Mouse (Mus musculus): ENCODE measurements around the gene Spsb1. TPM values are rescaled to one million over a fixed set of nuclear protein-coding genes. Genes with fewer than 3 reads are reported as not detected.
A peak's percentile ranks its signal among the peaks of the same experiment; 100 is the strongest.

Spsb1 gene
- polyA plus RNA-seq, 1 experiment from 2014 or later, result 9.5 TPM

- no peaks in the 10 kb centered on the region for H3K9me3 ChIP-seq
- peak; percentile 64 for ATAC-seq (ENCODE audit: low read depth)
- peak overlapping the region; percentile 48 for H3K4me2 ChIP-seq
- no peaks in the 10 kb centered on the region for H3K27me3 ChIP-seq
- WGBS, result 3% methylated on average over 12 of the region's 12 CpGs
- no peak overlapping the region; the same call in 1 of the 2 replicates for H3K27ac ChIP-seq (replicated peaks)
- peak overlapping the region; percentile 38; the same call in 1 of the 2 replicates for H3K9ac ChIP-seq
- H3K4me1 ChIP-seq (replicated peaks), result peaks cover 27% of the 10 kb centered on the region
- H3K4me3 ChIP-seq, result 0 out of 2 replicates have a peak overlapping the region, but pooled peaks have one; percentile 8
- no peaks in the 10 kb centered on the region for H3K36me3 ChIP-seq
Observed at GRCm38 (mm10) chr4:149979819-149980308, 25.0 kb upstream of the Spsb1 start.

- no peaks in the 10 kb centered on the region for H3K36me3 ChIP-seq
- no peak overlapping the region for H3K27ac ChIP-seq (replicated peaks)
- no peaks in the 10 kb centered on the region for H3K27me3 ChIP-seq
- no peak for ATAC-seq (ENCODE audit: low read depth)
- no peaks in the 10 kb centered on the region for H3K9me3 ChIP-seq
- H3K4me3 ChIP-seq, result no peak overlapping the region
- WGBS, result 77% methylated on average over 2 of the region's 2 CpGs
- no peak overlapping the region for H3K9ac ChIP-seq
- H3K4me2 ChIP-seq, result no peak overlapping the region
- peaks cover 27% of the 10 kb centered on the region for H3K4me1 ChIP-seq (replicated peaks)
Observed at GRCm38 (mm10) chr4:149978820-149979219, 24.0 kb upstream of the Spsb1 start.

- ATAC-seq (ENCODE audit: low read depth), result 0 out of 2 replicates have a peak, but pooled peaks have one; percentile 20
Observed at GRCm38 (mm10) chr4:149977801-149978544, 23.1 kb upstream of the Spsb1 start.

GRCm38 (mm10) chr4:149977181-149977580 lies 22.3 kb upstream of the Spsb1 start:
- no peaks in the 10 kb centered on the region for H3K36me3 ChIP-seq
- ATAC-seq (ENCODE audit: low read depth), result no peak
- H3K9ac ChIP-seq, result no peak overlapping the region
- H3K27me3 ChIP-seq, result no peaks in the 10 kb centered on the region
- 78% methylated on average over 6 of the region's 6 CpGs for WGBS
- no peak overlapping the region for H3K27ac ChIP-seq (replicated peaks)
- no peaks in the 10 kb centered on the region for H3K9me3 ChIP-seq
- H3K4me2 ChIP-seq, result no peak overlapping the region
- no peak overlapping the region for H3K4me3 ChIP-seq
- peaks cover 27% of the 10 kb centered on the region for H3K4me1 ChIP-seq (replicated peaks)

More at GRCm38 (mm10) chr4:149977801-149978544, 23.1 kb upstream of the Spsb1 start:
- Histone ChIP-seq H3K27ac (replicated peaks) (peak overlapping the region; percentile 61), H3K4me3 (no peak overlapping the region), H3K27me3 (no peaks in the 10 kb centered on the region), H3K4me2 (no peak overlapping the region), H3K9me3 (no peaks in the 10 kb centered on the region), H3K9ac (no peak overlapping the region), H3K4me1 (replicated peaks) (peaks cover 27% of the 10 kb centered on the region), H3K36me3 (no peaks in the 10 kb centered on the region)
- WGBS, result 49% methylated on average over 17 of the region's 17 CpGs

- no peak overlapping the region for H3K4me2 ChIP-seq
Observed at GRCm38 (mm10) chr4:149975730-149976254, 20.9 kb upstream of the Spsb1 start.

GRCm38 (mm10) chr4:149975291-149975690 lies 20.4 kb upstream of the Spsb1 start:
- ATAC-seq (ENCODE audit: low read depth), result no peak
- H3K9ac ChIP-seq, result no peak overlapping the region
- WGBS, result 84% methylated on average over 8 of the region's 8 CpGs
- H3K4me1 ChIP-seq (replicated peaks), result peaks cover 27% of the 10 kb centered on the region
- no peaks in the 10 kb centered on the region for H3K27me3 ChIP-seq
- H3K27ac ChIP-seq (replicated peaks), result no peak overlapping the region
- H3K4me3 ChIP-seq, result no peak overlapping the region
- no peaks in the 10 kb centered on the region for H3K9me3 ChIP-seq
- H3K36me3 ChIP-seq, result no peaks in the 10 kb centered on the region
- no peak overlapping the region for H3K4me2 ChIP-seq

More at GRCm38 (mm10) chr4:149975730-149976254, 20.9 kb upstream of the Spsb1 start:
- H3K4me1 ChIP-seq (replicated peaks), result peaks cover 27% of the 10 kb centered on the region
- 76% methylated on average over 5 of the region's 5 CpGs for WGBS
- H3K27me3 ChIP-seq, result no peaks in the 10 kb centered on the region
- no peak for ATAC-seq (ENCODE audit: low read depth)
- H3K27ac ChIP-seq (replicated peaks), result no peak overlapping the region
- H3K9me3 ChIP-seq, result no peaks in the 10 kb centered on the region
- H3K9ac ChIP-seq, result no peak overlapping the region
- H3K4me3 ChIP-seq, result no peak overlapping the region
- no peaks in the 10 kb centered on the region for H3K36me3 ChIP-seq

- H3K4me1 ChIP-seq (replicated peaks), result peaks cover 8% of the 10 kb centered on the region
- no peaks in the 10 kb centered on the region for H3K9me3 ChIP-seq
- H3K4me2 ChIP-seq, result no peak overlapping the region
- no peak for ATAC-seq (ENCODE audit: low read depth)
- H3K4me3 ChIP-seq, result no peak overlapping the region
- WGBS, result 69% methylated on average over 9 of the region's 9 CpGs
- H3K9ac ChIP-seq, result no peak overlapping the region
- no peaks in the 10 kb centered on the region for H3K27me3 ChIP-seq
- H3K36me3 ChIP-seq, result no peaks in the 10 kb centered on the region
- H3K27ac ChIP-seq (replicated peaks), result no peak overlapping the region
Observed at GRCm38 (mm10) chr4:149971393-149971792, 16.6 kb upstream of the Spsb1 start.

- Histone ChIP-seq H3K36me3 (no peaks in the 10 kb centered on the region), H3K4me1 (replicated peaks) (peaks cover 17% of the 10 kb centered on the region), H3K27ac (replicated peaks) (no peak overlapping the region), H3K27me3 (no peaks in the 10 kb centered on the region), H3K9me3 (no peaks in the 10 kb centered on the region), H3K4me2 (no peak overlapping the region), H3K4me3 (no peak overlapping the region), H3K9ac (no peak overlapping the region)
- WGBS, result 27% methylated on average over 6 of the region's 6 CpGs
- no peak for ATAC-seq (ENCODE audit: low read depth)
Observed at GRCm38 (mm10) chr4:149968526-149968925, 13.7 kb upstream of the Spsb1 start.

GRCm38 (mm10) chr4:149966963-149967362 lies 12.1 kb upstream of the Spsb1 start:
- ATAC-seq (ENCODE audit: low read depth), result no peak
- H3K4me2 ChIP-seq, result no peak overlapping the region
- no peaks in the 10 kb centered on the region for H3K27me3 ChIP-seq
- H3K36me3 ChIP-seq, result no peaks in the 10 kb centered on the region
- WGBS, result 85% methylated on average over 9 of the region's 9 CpGs
- H3K4me3 ChIP-seq, result no peak overlapping the region
- H3K9ac ChIP-seq, result no peak overlapping the region
- H3K9me3 ChIP-seq, result no peaks in the 10 kb centered on the region
- peaks cover 17% of the 10 kb centered on the region for H3K4me1 ChIP-seq (replicated peaks)
- H3K27ac ChIP-seq (replicated peaks), result no peak overlapping the region

- no peak overlapping the region for H3K27ac ChIP-seq (replicated peaks)
- no peaks in the 10 kb centered on the region for H3K27me3 ChIP-seq
- WGBS, result 54% methylated on average over 5 of the region's 5 CpGs
- no peaks in the 10 kb centered on the region for H3K36me3 ChIP-seq
- H3K9me3 ChIP-seq, result no peaks in the 10 kb centered on the region
- no peak overlapping the region for H3K9ac ChIP-seq
- no peak; the same call in 1 of the 2 replicates for ATAC-seq (ENCODE audit: low read depth)
- no peak overlapping the region for H3K4me3 ChIP-seq
- peaks cover 17% of the 10 kb centered on the region for H3K4me1 ChIP-seq (replicated peaks)
- H3K4me2 ChIP-seq, result no peak overlapping the region
Observed at GRCm38 (mm10) chr4:149966252-149966651, 11.4 kb upstream of the Spsb1 start.

GRCm38 (mm10) chr4:149965672-149966071 lies 10.8 kb upstream of the Spsb1 start:
- 77% methylated on average over 6 of the region's 6 CpGs for WGBS
- no peak overlapping the region for H3K27ac ChIP-seq (replicated peaks)
- H3K27me3 ChIP-seq, result no peaks in the 10 kb centered on the region
- ATAC-seq (ENCODE audit: low read depth), result no peak
- H3K9ac ChIP-seq, result no peak overlapping the region
- H3K4me1 ChIP-seq (replicated peaks), result peaks cover 17% of the 10 kb centered on the region
- H3K4me3 ChIP-seq, result no peak overlapping the region
- no peak overlapping the region for H3K4me2 ChIP-seq
- H3K9me3 ChIP-seq, result no peaks in the 10 kb centered on the region
- H3K36me3 ChIP-seq, result no peaks in the 10 kb centered on the region

GRCm38 (mm10) chr4:149965242-149965641 lies 10.4 kb upstream of the Spsb1 start:
- Histone ChIP-seq H3K27ac (replicated peaks) (no peak overlapping the region), H3K27me3 (no peaks in the 10 kb centered on the region), H3K36me3 (no peaks in the 10 kb centered on the region), H3K9me3 (no peaks in the 10 kb centered on the region), H3K4me2 (no peak overlapping the region), H3K9ac (no peak overlapping the region), H3K4me3 (no peak overlapping the region), H3K4me1 (replicated peaks) (peaks cover 17% of the 10 kb centered on the region)
- ATAC-seq (ENCODE audit: low read depth), result no peak
- 64% methylated on average over 6 of the region's 6 CpGs for WGBS
